Comparison of ENCODE assay signal across 7 mouse cellular contexts in genomic region chr5:122820777-122821523, GRCm38 (mm10). TPM values are rescaled to one million over a fixed set of nuclear protein-coding genes. Genes with fewer than 3 reads are reported as not detected.
A peak's percentile ranks its signal among the peaks of the same experiment; 100 is the strongest.
DNase-seq lines count a peak whose midpoint lies in the region; ATAC-seq lines count a peak whose summit lies in the region.

TSS of gene Anapc5 (minus strand) at chr5:122821339.

- H3K9me3 ChIP-seq in embryonic facial prominence, embryonic 12.5 days: no peaks in the 10 kb centered on the region
- no peaks in the 10 kb centered on the region for H3K9me3 ChIP-seq in limb, embryonic 11.5 days (ENCODE audit: control insufficient read depth, low read length)
- H3K9me3 ChIP-seq in midbrain, embryonic 14.5 days (ENCODE audit: control insufficient read depth, low read length): no peaks in the 10 kb centered on the region

- peaks cover 7% of the 10 kb centered on the region for H3K4me1 ChIP-seq in embryonic facial prominence, embryonic 12.5 days
- H3K4me1 ChIP-seq in limb, embryonic 11.5 days (ENCODE audit: control insufficient read depth, insufficient read depth, low read length): no peaks in the 10 kb centered on the region; the same call in 1 of the 2 replicates
- peaks cover 12% of the 10 kb centered on the region for H3K4me1 ChIP-seq in midbrain, embryonic 14.5 days (ENCODE audit: control insufficient read depth, insufficient read depth, low read length)

- ATAC-seq in embryonic facial prominence, embryonic 12.5 days (ENCODE audit: insufficient number of reproducible peaks, insufficient read depth, low FRiP score, low TSS enrichment): peak; percentile 100
- ATAC-seq in limb, embryonic 11.5 days (ENCODE audit: insufficient number of reproducible peaks, low FRiP score, low TSS enrichment, low read depth): peak; percentile 99
- peak; percentile 99 for ATAC-seq in midbrain, embryonic 14.5 days (ENCODE audit: low FRiP score, low TSS enrichment)

- peaks cover 25% of the 10 kb centered on the region for H3K36me3 ChIP-seq in embryonic facial prominence, embryonic 12.5 days
- H3K36me3 ChIP-seq in limb, embryonic 11.5 days (ENCODE audit: control insufficient read depth, insufficient read depth, low read length): peaks cover 20% of the 10 kb centered on the region
- peaks cover 32% of the 10 kb centered on the region for H3K36me3 ChIP-seq in midbrain, embryonic 14.5 days (ENCODE audit: control insufficient read depth, insufficient read depth, low read length)

- no peaks in the 10 kb centered on the region for H3K27me3 ChIP-seq in embryonic facial prominence, embryonic 12.5 days
- H3K27me3 ChIP-seq in limb, embryonic 11.5 days (ENCODE audit: control insufficient read depth, insufficient read depth, low read length): no peaks in the 10 kb centered on the region
- H3K27me3 ChIP-seq in midbrain, embryonic 14.5 days (ENCODE audit: control insufficient read depth, insufficient read depth, low read length): no peaks in the 10 kb centered on the region

- H3K4me3 ChIP-seq in embryonic facial prominence, embryonic 12.5 days: peak within 1 kb of the TSS; percentile 77
- peak within 1 kb of the TSS; percentile 77 for H3K4me3 ChIP-seq in limb, embryonic 11.5 days (ENCODE audit: low read depth, low read length)
- peak within 1 kb of the TSS; percentile 87 for H3K4me3 ChIP-seq in midbrain, embryonic 14.5 days (replicated peaks; ENCODE audit: low read depth, low read length)

- under 1% methylated on average over 55 of the region's 55 CpGs for WGBS in embryonic facial prominence, embryonic 12.5 days
- under 1% methylated on average over 55 of the region's 55 CpGs for WGBS in limb, embryonic 11.5 days
- under 1% methylated on average over 55 of the region's 55 CpGs for WGBS in midbrain, embryonic 14.5 days

- peak within 1 kb of the TSS; percentile 97 for H3K27ac ChIP-seq in embryonic facial prominence, embryonic 12.5 days
- peak within 1 kb of the TSS; percentile 94 for H3K27ac ChIP-seq in limb, embryonic 11.5 days (replicated peaks; ENCODE audit: low read depth, low read length)
- H3K27ac ChIP-seq in midbrain, embryonic 14.5 days (replicated peaks; ENCODE audit: low read depth, low read length): peak within 1 kb of the TSS; percentile 96

- peak within 1 kb of the TSS; percentile 59 for H3K4me2 ChIP-seq in embryonic facial prominence, embryonic 12.5 days (replicated peaks)
- H3K4me2 ChIP-seq in limb, embryonic 11.5 days (ENCODE audit: low read depth, severe bottlenecking): peak within 1 kb of the TSS; percentile 56
- peak within 1 kb of the TSS; percentile 59 for H3K4me2 ChIP-seq in midbrain, embryonic 14.5 days (ENCODE audit: low read length)

- H3K9ac ChIP-seq in embryonic facial prominence, embryonic 12.5 days: peak within 1 kb of the TSS; percentile 78
- peak within 1 kb of the TSS; percentile 94 for H3K9ac ChIP-seq in limb, embryonic 11.5 days (ENCODE audit: low read length)
- H3K9ac ChIP-seq in midbrain, embryonic 14.5 days (replicated peaks; ENCODE audit: low read length): peak within 1 kb of the TSS; percentile 88

- peak; percentile 92 for DNase-seq in adrenal gland, postnatal 25 days
- DNase-seq in heart, adult 11 months: peak; percentile 100
- peak; percentile 92 for DNase-seq in kidney, adult 18-20 months
- peak; percentile 94 for DNase-seq in limb, embryonic 11.5 days (ENCODE audit: low spot score)
- peak; percentile 97 for DNase-seq in midbrain, embryonic 14.5 days
- DNase-seq in spleen, adult 18-20 months: peak; percentile 85 to 95

RNA-seq across cellular contexts. Expression of gene Anapc5, which starts in this region (rescaled TPM):
- total RNA-seq in adrenal gland, postnatal 25 days (2021): 206 and 209 TPM in 2 replicates
- 478 and 484 TPM in 2 replicates for polyA plus RNA-seq in embryonic facial prominence, embryonic 12.5 days (2016; fragmentation: Nextera tagmentation; extraction: Ambion mirVana)
- 487 and 490 TPM in 2 replicates for polyA plus RNA-seq in limb, embryonic 11.5 days (2014; fragmentation: Nextera tagmentation; extraction: Ambion mirVana)
- 445 and 535 TPM in 2 replicates for polyA plus RNA-seq in midbrain, embryonic 14.5 days (2014; fragmentation: Nextera tagmentation; extraction: Ambion mirVana)

Comparison
In these comparisons a context has a peak if more than half of its experiments do, and no peak if none do; other contexts are left out.
1. Peak in every context shown above with its lines: DNase-seq, ATAC-seq, H3K4me3 ChIP-seq and H3K27ac ChIP-seq.